Mouse (Mus musculus) lung, postnatal 0 days (tissue): ENCODE results near the gene Gnl3. TPM values are rescaled to one million over a fixed set of nuclear protein-coding genes. Genes with fewer than 3 reads are reported as not detected.
A peak's percentile ranks its signal among the peaks of the same experiment; 100 is the strongest.

Experiments used
- ATAC-seq: fragments of 200-750 bp; cut with Nextera tagmentation; 2 replicates; pipeline ENCODE4 v1.8.0; 2017; ENCODE audit warnings: moderate library complexity
- DNase-seq: peaks from one replicate; pipeline ENCODE4 v3.0.0-alpha.2; 2016; ENCODE audit warnings: low spot score
- H3K27ac ChIP-seq: fragments of 300-500 bp; sonication (generic); 2 replicates; pipeline ENCODE4 v1.5.1; 2014; ENCODE audit warnings: antibody characterized with exemption, mild to moderate bottlenecking, low read length, mixed read lengths
- H3K27me3 ChIP-seq: fragments of 300-500 bp; sonication (generic); replicated peaks from 2 replicates; pipeline ENCODE4 v1.6.1; 2014; ENCODE audit warnings: low read length, mixed read lengths; ENCODE audit not compliant: insufficient read depth
- H3K36me3 ChIP-seq: fragments of 300-500 bp; sonication (generic); 2 replicates; pipeline ENCODE4 v1.6.1; 2014; ENCODE audit warnings: low read length, mixed read lengths; ENCODE audit not compliant: insufficient read depth
- H3K4me1 ChIP-seq: fragments of 300-500 bp; sonication (generic); 2 replicates; pipeline ENCODE4 v1.6.1; 2014; ENCODE audit warnings: antibody characterized with exemption, low read depth, low read length, mixed read lengths; ENCODE audit not compliant: insufficient read depth
- H3K4me2 ChIP-seq: fragments of 300-500 bp; sonication (generic); replicated peaks from 2 replicates; pipeline ENCODE4 v1.6.1; 2014; ENCODE audit warnings: low read depth, mild to moderate bottlenecking, low read length, moderate library complexity, mixed read lengths
- H3K4me3 ChIP-seq: fragments of 300-500 bp; sonication (generic); 2 replicates; pipeline ENCODE4 v1.5.1; 2014; ENCODE audit warnings: low read depth, low read length
- H3K9ac ChIP-seq: fragments of 300-500 bp; sonication (generic); replicated peaks from 2 replicates; pipeline ENCODE4 v1.6.1; 2014; ENCODE audit warnings: low read depth, mild to moderate bottlenecking
- H3K9me3 ChIP-seq: fragments of 300-500 bp; sonication (generic); 2 replicates; pipeline ENCODE4 v1.6.1; 2016; ENCODE audit warnings: low read length, mixed read lengths
- CTCF ChIP-seq: IDR thresholded peaks from 2 replicates; pipeline ENCODE4 v1.5.1; 2016; ENCODE audit warnings: antibody characterized with exemption, mild to moderate bottlenecking
- EP300 ChIP-seq: IDR thresholded peaks from 2 replicates; pipeline ENCODE4 v1.6.1; 2016; ENCODE audit warnings: antibody characterized with exemption, mild to moderate bottlenecking, control low read depth
- whole genome bisulfite sequencing: fragments of 180-500 bp; shearing (Covaris S2); extraction: QIAGEN DNeasy Blood & Tissue Kit; methylation state at CpG from one replicate; pipeline ENCODE4 v1.1.7; 2014; 5-methylcytosine and 5-hydroxymethylcytosine counted together
- polyA plus RNA-seq: library from polyadenylated mRNA; unstranded; fragments of >200 nt; fragmentation: Nextera tagmentation; extraction: Ambion mirVana; gene quantifications from 2 replicates; pipeline ENCODE4 v1.2.1, GENCODE M21; 2015

The Gnl3 gene
- polyA plus RNA-seq, result 29.5 and 31.9 TPM in 2 replicates

GRCm38 (mm10) chr14:31018860-31019291 is at the start of gene Gnl3, which contains the start of gene Pbrm1:
Gene Gnl3, minus strand, starts transcription at chr14:31019152.
Gene Pbrm1, plus strand, starts transcription at chr14:31019138.
- Histone ChIP-seq H3K27ac (peak within 1 kb of the TSS; percentile 98), H3K4me1 (no peaks in the 10 kb centered on the region; the same call in 1 of the 2 replicates), H3K9ac (peak within 1 kb of the TSS; percentile 78), H3K4me3 (peak within 1 kb of the TSS; percentile 78), H3K36me3 (peaks cover 7% of the 10 kb centered on the region; the same call in 1 of the 2 replicates), H3K4me2 (peak within 1 kb of the TSS; percentile 70), H3K9me3 (no peaks in the 10 kb centered on the region), H3K27me3 (no peaks in the 10 kb centered on the region)
- DNase-seq (peak; percentile 98), ATAC-seq (peak; percentile 96)
- WGBS, result 1% methylated on average over 30 of the region's 53 CpGs
- TF ChIP-seq EP300 (no peak), CTCF (peak; percentile 66)

GRCm38 (mm10) chr14:31062277-31062676 is 43.3 kb upstream of the Gnl3 start:
- peak; percentile 84 for DNase-seq
- H3K27ac ChIP-seq, result no peak overlapping the region
- peak; percentile 75 for ATAC-seq
- H3K4me1 ChIP-seq, result no peaks in the 10 kb centered on the region
- WGBS, result 28% methylated on average over 1 of the region's 1 CpGs
- no peak overlapping the region for H3K4me3 ChIP-seq
- H3K4me2 ChIP-seq, result no peak overlapping the region
- no peak overlapping the region for H3K9ac ChIP-seq
- H3K9me3 ChIP-seq, result no peaks in the 10 kb centered on the region
- no peaks in the 10 kb centered on the region for H3K27me3 ChIP-seq
- peaks cover 23% of the 10 kb centered on the region; the same call in 1 of the 2 replicates for H3K36me3 ChIP-seq
- TF ChIP-seq CTCF (peak; percentile 70), EP300 (no peak)

GRCm38 (mm10) chr14:31045817-31046216 is 26.9 kb upstream of the Gnl3 start:
- WGBS, result 97% methylated on average over 1 of the region's 1 CpGs
- no peak for ATAC-seq
- peaks cover 37% of the 10 kb centered on the region; the same call in 1 of the 2 replicates for H3K36me3 ChIP-seq

GRCm38 (mm10) chr14:31045296-31045695 is 26.3 kb upstream of the Gnl3 start:
- Histone ChIP-seq H3K4me1 (no peaks in the 10 kb centered on the region), H3K36me3 (peaks cover 34% of the 10 kb centered on the region; the same call in 1 of the 2 replicates), H3K27me3 (no peaks in the 10 kb centered on the region), H3K9ac (no peak overlapping the region), H3K9me3 (no peaks in the 10 kb centered on the region), H3K4me2 (no peak overlapping the region), H3K27ac (no peak overlapping the region), H3K4me3 (no peak overlapping the region)
- 92% methylated on average over 5 of the region's 5 CpGs for WGBS
- ATAC-seq (no peak), DNase-seq (no peak)
- TF ChIP-seq EP300 (no peak), CTCF (no peak)

More at GRCm38 (mm10) chr14:31045817-31046216, 26.9 kb upstream of the Gnl3 start:
- Histone ChIP-seq H3K9ac (no peak overlapping the region), H3K27me3 (no peaks in the 10 kb centered on the region), H3K4me2 (no peak overlapping the region), H3K4me1 (no peaks in the 10 kb centered on the region), H3K4me3 (no peak overlapping the region), H3K27ac (no peak overlapping the region), H3K9me3 (no peaks in the 10 kb centered on the region)
- no peak for DNase-seq
- TF ChIP-seq CTCF (no peak), EP300 (no peak)

- H3K4me3 ChIP-seq, result no peak overlapping the region
- peaks cover 28% of the 10 kb centered on the region; the same call in 1 of the 2 replicates for H3K36me3 ChIP-seq
- no peak overlapping the region for H3K27ac ChIP-seq
- no peak for ATAC-seq
- no peak for DNase-seq
- no peaks in the 10 kb centered on the region for H3K27me3 ChIP-seq
- H3K4me1 ChIP-seq, result no peaks in the 10 kb centered on the region; the same call in 1 of the 2 replicates
- no peak overlapping the region for H3K9ac ChIP-seq
- H3K9me3 ChIP-seq, result no peaks in the 10 kb centered on the region
- 84% methylated on average over 3 of the region's 3 CpGs for WGBS
- no peak for TF ChIP-seq EP300
- TF ChIP-seq CTCF, result peak; percentile 55
- H3K4me2 ChIP-seq, result no peak overlapping the region
These were observed 6.8 kb upstream of the Gnl3 start for GRCm38 (mm10) chr14:31025785-31026184.

- ATAC-seq (no peak), DNase-seq (no peak)
- TF ChIP-seq CTCF (no peak), EP300 (no peak)
- Histone ChIP-seq H3K4me2 (no peak overlapping the region), H3K36me3 (peaks cover 12% of the 10 kb centered on the region; the same call in 1 of the 2 replicates), H3K27me3 (no peaks in the 10 kb centered on the region), H3K4me3 (no peak overlapping the region), H3K9ac (no peak overlapping the region), H3K4me1 (no peaks in the 10 kb centered on the region; the same call in 1 of the 2 replicates), H3K27ac (no peak overlapping the region), H3K9me3 (no peaks in the 10 kb centered on the region)
- 19% methylated on average over 1 of the region's 1 CpGs for WGBS
These were observed 3.6 kb upstream of the Gnl3 start for GRCm38 (mm10) chr14:31022579-31022978.
